Mouse (Mus musculus): ENCODE results near the gene Bnc2. TPM values are rescaled to one million over a fixed set of nuclear protein-coding genes. Genes with fewer than 3 reads are reported as not detected.

The Bnc2 gene
- polyA plus RNA-seq, 1 experiment: 0.82 TPM

GRCm38 (mm10) chr4:84651786-84652185 lies 23.3 kb downstream of the Bnc2 start:
- no peak for DNase-seq
- 15% methylated on average over 8 of the region's 8 CpGs for WGBS
- Histone ChIP-seq H3K27ac (ENCODE audit: insufficient read depth, low read length) (no peak overlapping the region), H3K27me3 (ENCODE audit: control insufficient read depth, insufficient read depth, low read length) (no peaks in the 10 kb centered on the region; the same call in 1 of the 2 replicates), H3K4me3 (replicated peaks; ENCODE audit: insufficient read depth, low read depth, low read length) (no peak overlapping the region), H3K4me1 (ENCODE audit: control insufficient read depth, insufficient read depth, low read length) (no peaks in the 10 kb centered on the region)
- TF ChIP-seq CTCF (IDR thresholded peaks at IDR 0.05; ENCODE audit: borderline replicate concordance, insufficient read depth, low read depth, low read length) (no peak), POLR2A (IDR thresholded peaks at IDR 0.05; ENCODE audit: borderline replicate concordance, insufficient read depth, low read length) (no peak)

- Histone ChIP-seq H3K27ac (ENCODE audit: insufficient read depth, low read length) (no peak overlapping the region), H3K4me3 (replicated peaks; ENCODE audit: insufficient read depth, low read depth, low read length) (no peak overlapping the region), H3K4me1 (ENCODE audit: control insufficient read depth, insufficient read depth, low read length) (no peaks in the 10 kb centered on the region), H3K27me3 (ENCODE audit: control insufficient read depth, insufficient read depth, low read length) (no peaks in the 10 kb centered on the region; the same call in 1 of the 2 replicates)
- TF ChIP-seq CTCF (IDR thresholded peaks at IDR 0.05; ENCODE audit: borderline replicate concordance, insufficient read depth, low read depth, low read length): no peak
- TF ChIP-seq POLR2A (IDR thresholded peaks at IDR 0.05; ENCODE audit: borderline replicate concordance, insufficient read depth, low read length): no peak
- no peak for DNase-seq
Measured at GRCm38 (mm10) chr4:84646576-84646975, 28.5 kb downstream of the Bnc2 start.

- TF ChIP-seq CTCF (IDR thresholded peaks at IDR 0.05; ENCODE audit: borderline replicate concordance, insufficient read depth, low read depth, low read length) (no peak), POLR2A (IDR thresholded peaks at IDR 0.05; ENCODE audit: borderline replicate concordance, insufficient read depth, low read length) (no peak)
Measured at GRCm38 (mm10) chr4:84639166-84639565, 35.9 kb downstream of the Bnc2 start.

GRCm38 (mm10) chr4:84637641-84638040 lies 37.4 kb downstream of the Bnc2 start:
- H3K27me3 ChIP-seq (ENCODE audit: control insufficient read depth, insufficient read depth, low read length): no peaks in the 10 kb centered on the region; the same call in 1 of the 2 replicates
- WGBS: 8% methylated on average over 10 of the region's 10 CpGs
- H3K27ac ChIP-seq (ENCODE audit: insufficient read depth, low read length): no peak overlapping the region
- H3K4me1 ChIP-seq (ENCODE audit: control insufficient read depth, insufficient read depth, low read length): no peaks in the 10 kb centered on the region
- no peak for DNase-seq
- TF ChIP-seq CTCF (IDR thresholded peaks at IDR 0.05; ENCODE audit: borderline replicate concordance, insufficient read depth, low read depth, low read length) (no peak), POLR2A (IDR thresholded peaks at IDR 0.05; ENCODE audit: borderline replicate concordance, insufficient read depth, low read length) (no peak)
- no peak overlapping the region for H3K4me3 ChIP-seq (replicated peaks; ENCODE audit: insufficient read depth, low read depth, low read length)

More at GRCm38 (mm10) chr4:84639166-84639565, 35.9 kb downstream of the Bnc2 start:
- Histone ChIP-seq H3K4me3 (replicated peaks; ENCODE audit: insufficient read depth, low read depth, low read length) (no peak overlapping the region), H3K4me1 (ENCODE audit: control insufficient read depth, insufficient read depth, low read length) (no peaks in the 10 kb centered on the region), H3K27me3 (ENCODE audit: control insufficient read depth, insufficient read depth, low read length) (no peaks in the 10 kb centered on the region; the same call in 1 of the 2 replicates), H3K27ac (ENCODE audit: insufficient read depth, low read length) (no peak overlapping the region)
- 60% methylated on average over 6 of the region's 6 CpGs for WGBS
- DNase-seq: no peak

- no peaks in the 10 kb centered on the region for H3K4me1 ChIP-seq (ENCODE audit: control insufficient read depth, insufficient read depth, low read length)
- WGBS: 71% methylated on average over 4 of the region's 4 CpGs
- TF ChIP-seq POLR2A (IDR thresholded peaks at IDR 0.05; ENCODE audit: borderline replicate concordance, insufficient read depth, low read length) (no peak), CTCF (IDR thresholded peaks at IDR 0.05; ENCODE audit: borderline replicate concordance, insufficient read depth, low read depth, low read length) (no peak)
- DNase-seq: no peak
- no peak overlapping the region for H3K27ac ChIP-seq (ENCODE audit: insufficient read depth, low read length)
- H3K27me3 ChIP-seq (ENCODE audit: control insufficient read depth, insufficient read depth, low read length): no peaks in the 10 kb centered on the region; the same call in 1 of the 2 replicates
- H3K4me3 ChIP-seq (replicated peaks; ENCODE audit: insufficient read depth, low read depth, low read length): no peak overlapping the region
Measured at GRCm38 (mm10) chr4:84634751-84635150, 40.3 kb downstream of the Bnc2 start.

- 94% methylated on average over 1 of the region's 1 CpGs for WGBS
- DNase-seq: no peak
- Histone ChIP-seq H3K27ac (ENCODE audit: insufficient read depth, low read length) (no peak overlapping the region), H3K27me3 (ENCODE audit: control insufficient read depth, insufficient read depth, low read length) (no peaks in the 10 kb centered on the region; the same call in 1 of the 2 replicates), H3K4me3 (replicated peaks; ENCODE audit: insufficient read depth, low read depth, low read length) (no peak overlapping the region), H3K4me1 (ENCODE audit: control insufficient read depth, insufficient read depth, low read length) (no peaks in the 10 kb centered on the region)
- no peak for TF ChIP-seq POLR2A (IDR thresholded peaks at IDR 0.05; ENCODE audit: borderline replicate concordance, insufficient read depth, low read length)
- TF ChIP-seq CTCF (IDR thresholded peaks at IDR 0.05; ENCODE audit: borderline replicate concordance, insufficient read depth, low read depth, low read length): no peak
Measured at GRCm38 (mm10) chr4:84633991-84634390, 41.1 kb downstream of the Bnc2 start.

- Histone ChIP-seq H3K4me3 (replicated peaks; ENCODE audit: insufficient read depth, low read depth, low read length) (no peak overlapping the region), H3K27ac (ENCODE audit: insufficient read depth, low read length) (no peak overlapping the region), H3K27me3 (ENCODE audit: control insufficient read depth, insufficient read depth, low read length) (no peaks in the 10 kb centered on the region; the same call in 1 of the 2 replicates), H3K4me1 (ENCODE audit: control insufficient read depth, insufficient read depth, low read length) (no peaks in the 10 kb centered on the region)
- DNase-seq: no peak
- no peak for TF ChIP-seq POLR2A (IDR thresholded peaks at IDR 0.05; ENCODE audit: borderline replicate concordance, insufficient read depth, low read length)
- TF ChIP-seq CTCF (IDR thresholded peaks at IDR 0.05; ENCODE audit: borderline replicate concordance, insufficient read depth, low read depth, low read length): no peak
- WGBS: 67% methylated on average over 12 of the region's 12 CpGs
Measured at GRCm38 (mm10) chr4:84632832-84633789, 42.0 kb downstream of the Bnc2 start.

- TF ChIP-seq CTCF (IDR thresholded peaks at IDR 0.05; ENCODE audit: borderline replicate concordance, insufficient read depth, low read depth, low read length) (no peak), POLR2A (IDR thresholded peaks at IDR 0.05; ENCODE audit: borderline replicate concordance, insufficient read depth, low read length) (no peak)
- DNase-seq: no peak
- Histone ChIP-seq H3K27me3 (ENCODE audit: control insufficient read depth, insufficient read depth, low read length) (no peaks in the 10 kb centered on the region), H3K4me3 (replicated peaks; ENCODE audit: insufficient read depth, low read depth, low read length) (no peak overlapping the region), H3K27ac (ENCODE audit: insufficient read depth, low read length) (no peak overlapping the region), H3K4me1 (ENCODE audit: control insufficient read depth, insufficient read depth, low read length) (no peaks in the 10 kb centered on the region)
- 82% methylated on average over 7 of the region's 7 CpGs for WGBS
Measured at GRCm38 (mm10) chr4:84627616-84628015, 47.5 kb downstream of the Bnc2 start.

Data from cerebellum, adult 2 months (tissue).